Mouse (Mus musculus) heart, embryonic 16.5 days (tissue): ENCODE measurements around the gene Csf3r. TPM values are rescaled to one million over a fixed set of nuclear protein-coding genes. Genes with fewer than 3 reads are reported as not detected.

Experiments used
- ATAC-seq: fragments of 200-750 bp; cut with Nextera tagmentation; replicated peaks from 2 replicates; pipeline ENCODE4 v1.8.0; 2017; ENCODE audit warnings: moderate number of reproducible peaks; ENCODE audit not compliant: insufficient read depth, low FRiP score; ENCODE audit errors: extremely low read depth
- H3K27ac ChIP-seq: fragments of 300-500 bp; sonication (generic); 2 replicates; pipeline ENCODE4 v1.5.1; 2014; ENCODE audit warnings: mild to moderate bottlenecking, low read length, control low read depth, moderate library complexity
- H3K27me3 ChIP-seq: fragments of 300-500 bp; sonication (generic); 2 replicates; pipeline ENCODE4 v1.6.1; 2014; ENCODE audit warnings: low read length, mixed read lengths; ENCODE audit not compliant: control insufficient read depth, insufficient read depth
- H3K36me3 ChIP-seq: fragments of 300-500 bp; sonication (generic); 2 replicates; pipeline ENCODE4 v1.6.1; 2014; ENCODE audit not compliant: control insufficient read depth, insufficient read depth
- H3K4me1 ChIP-seq: fragments of 300-500 bp; sonication (generic); 2 replicates; pipeline ENCODE4 v1.6.1; 2014; ENCODE audit warnings: low read length, mixed read lengths; ENCODE audit not compliant: control insufficient read depth, insufficient read depth
- H3K4me2 ChIP-seq: fragments of 300-500 bp; sonication (generic); 2 replicates; pipeline ENCODE4 v1.6.1; 2014; ENCODE audit warnings: low read depth, mild to moderate bottlenecking, control low read depth, low read length
- H3K4me3 ChIP-seq: fragments of 300-500 bp; sonication (generic); 2 replicates; pipeline ENCODE4 v1.5.1; 2014; ENCODE audit warnings: mild to moderate bottlenecking, control low read depth, low read length
- H3K9ac ChIP-seq: fragments of 300-500 bp; sonication (generic); 2 replicates; pipeline ENCODE4 v1.6.1; 2014; ENCODE audit warnings: low read length, control low read depth
- H3K9me3 ChIP-seq: fragments of 300-500 bp; sonication (generic); replicated peaks from 2 replicates; pipeline ENCODE4 v1.6.1; 2016; ENCODE audit warnings: low read length; ENCODE audit not compliant: control insufficient read depth
- WGBS: fragments of 180-500 bp; shearing (Covaris S2); extraction: QIAGEN DNeasy Blood & Tissue Kit; methylation state at CpG from one replicate; pipeline ENCODE4 v1.1.7; 2014; 5-methylcytosine and 5-hydroxymethylcytosine counted together
- polyA plus RNA-seq: library from polyadenylated mRNA; unstranded; fragments of >200 nt; fragmentation: Nextera tagmentation; extraction: Ambion mirVana; gene quantifications from 2 replicates; pipeline ENCODE4 v1.2.1, GENCODE M21; 2015

The Csf3r gene
- polyA plus RNA-seq, 1 experiment from 2014 or later, result 0.72 TPM

DNA sequence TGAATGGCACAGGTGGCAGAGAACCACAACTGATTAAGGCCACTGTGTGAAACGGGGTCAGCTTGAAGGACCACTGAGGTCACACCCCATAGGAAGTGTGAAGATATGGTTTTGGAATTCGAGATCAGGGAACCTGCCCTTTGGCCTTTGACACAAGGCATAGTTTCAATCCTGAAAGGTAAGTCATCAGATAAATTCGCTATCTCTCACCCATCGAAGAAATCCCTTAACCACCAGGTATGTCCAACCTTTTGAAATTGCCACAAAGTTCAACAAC lies 66.4 kb downstream of the Csf3r start:
- H3K9ac ChIP-seq, result no peak overlapping the region
- no peak overlapping the region for H3K27ac ChIP-seq
- no peaks in the 10 kb centered on the region for H3K36me3 ChIP-seq
- 61% methylated on average over 4 of the region's 4 CpGs for WGBS
- H3K4me2 ChIP-seq, result no peak overlapping the region
- no peaks in the 10 kb centered on the region for H3K9me3 ChIP-seq
- ATAC-seq, result no peak
- no peak overlapping the region for H3K4me3 ChIP-seq
- H3K4me1 ChIP-seq, result no peaks in the 10 kb centered on the region
- no peaks in the 10 kb centered on the region for H3K27me3 ChIP-seq

DNA sequence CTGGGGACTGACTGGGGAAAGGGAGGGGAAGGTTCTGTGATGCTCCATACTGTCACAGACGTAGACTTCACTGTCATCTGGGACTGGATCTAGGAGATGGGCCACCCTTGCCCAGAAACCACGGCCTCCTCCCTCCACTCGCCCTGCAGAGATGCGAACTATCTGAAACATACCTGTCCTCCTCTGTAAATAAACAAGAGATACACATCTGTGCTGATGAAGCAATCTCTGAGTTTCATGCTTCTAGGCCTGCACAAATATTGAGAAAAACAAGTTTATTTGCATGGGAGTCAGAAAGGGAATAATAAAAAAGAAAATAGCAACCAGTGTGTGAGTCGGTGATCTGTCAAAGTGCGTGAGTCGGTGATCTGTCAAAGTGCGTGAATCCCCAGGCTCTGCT lies 67.5 kb downstream of the Csf3r start:
- H3K9me3 ChIP-seq, result no peaks in the 10 kb centered on the region
- no peak overlapping the region for H3K4me2 ChIP-seq
- H3K27ac ChIP-seq, result no peak overlapping the region
- no peak overlapping the region for H3K4me3 ChIP-seq
- 73% methylated on average over 8 of the region's 8 CpGs for WGBS
- H3K9ac ChIP-seq, result no peak overlapping the region
- H3K27me3 ChIP-seq, result no peaks in the 10 kb centered on the region
- no peak for ATAC-seq
- no peaks in the 10 kb centered on the region for H3K36me3 ChIP-seq
- H3K4me1 ChIP-seq, result no peaks in the 10 kb centered on the region

Other genes starting within 250 kb of the Csf3r start
- 128 and 133 TPM in 2 replicates for gene Mrps15, start 22.4 kb downstream of the Csf3r start, polyA plus RNA-seq
- 7.4 and 8.3 TPM in 2 replicates for gene Oscp1, start 34.0 kb downstream of the Csf3r start, polyA plus RNA-seq
- gene Lsm10, start 72.1 kb downstream of the Csf3r start, polyA plus RNA-seq, result 41.7 and 47.2 TPM in 2 replicates
- gene Stk40, start 79.4 kb downstream of the Csf3r start, polyA plus RNA-seq, result 24.5 and 26.6 TPM in 2 replicates
- 29.5 TPM in 2 replicates for gene Eva1b, start 123.2 kb downstream of the Csf3r start, polyA plus RNA-seq
- gene Sh3d21, start 138.9 kb downstream of the Csf3r start, polyA plus RNA-seq, result 2.7 and 3.4 TPM in 2 replicates
- 137 and 143 TPM in 2 replicates for gene Thrap3, start 178.2 kb downstream of the Csf3r start, polyA plus RNA-seq
- gene Map7d1, start 231.8 kb downstream of the Csf3r start, polyA plus RNA-seq, result 34.7 and 36.1 TPM in 2 replicates
- gene Trappc3, start 237.8 kb downstream of the Csf3r start, polyA plus RNA-seq, result 78.1 and 81.3 TPM in 2 replicates